Mouse (Mus musculus): ENCODE measurements around the gene Gm3095. TPM values are rescaled to one million over a fixed set of nuclear protein-coding genes. Genes with fewer than 3 reads are reported as not detected.
"Not testable (repeated sequence)": the region's sequence is repeated elsewhere in the genome, so short reads cannot be mapped to it uniquely, and the experiment has no call there.

Gene Gm3095
- 0.10 TPM in 2 replicates for polyA plus RNA-seq (2016; fragmentation: Nextera tagmentation; extraction: Ambion mirVana)

DNA sequence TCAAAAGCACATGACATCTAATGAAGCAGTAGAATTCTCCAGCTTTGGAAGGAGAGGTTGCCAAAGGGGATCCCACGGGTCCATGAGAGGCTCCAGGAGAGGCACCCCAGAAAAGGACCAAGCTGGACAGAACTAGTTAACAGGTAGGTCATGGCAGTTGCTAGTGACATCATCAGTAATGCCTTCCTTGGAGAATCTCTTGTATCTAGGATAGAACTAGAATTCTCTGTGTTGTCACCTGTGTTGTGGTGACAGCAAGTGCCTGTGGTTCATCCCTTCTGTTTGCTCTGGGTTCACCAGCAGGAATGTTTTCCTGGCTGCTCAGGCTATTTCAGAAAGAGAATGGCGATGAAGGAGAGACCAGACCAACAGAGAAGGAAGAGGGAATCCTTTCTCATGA lies at the start of gene Gm3095:
Gene Gm3095 (plus strand): TSS at position 301 of the 400 bp plus-strand sequence.
- DNase-seq (ENCODE audit: extremely low spot score, low spot score); H3K36me3 ChIP-seq (replicated peaks); H3K9me3 ChIP-seq; H3K4me3 ChIP-seq; H3K27me3 ChIP-seq (ENCODE audit: poor library complexity, severe bottlenecking); H3K27ac ChIP-seq; H3K4me1 ChIP-seq: not testable (repeated sequence)
- no CpG with 5 or more reads among the region's 2 CpGs for WGBS

GRCm38 (mm10) chr14:3931456-3931855 lies 31.9 kb upstream of the Gm3095 start, which contains the start of gene Gm3029:
TSS of gene Gm3029 (plus strand) at chr14:3931756.
- not testable (repeated sequence) for H3K36me3 ChIP-seq (replicated peaks); H3K4me1 ChIP-seq; H3K27ac ChIP-seq; H3K9me3 ChIP-seq; H3K4me3 ChIP-seq; H3K27me3 ChIP-seq (ENCODE audit: poor library complexity, severe bottlenecking); DNase-seq (ENCODE audit: extremely low spot score, low spot score)
- WGBS, result 100% methylated on average over 1 of the region's 2 CpGs

DNA sequence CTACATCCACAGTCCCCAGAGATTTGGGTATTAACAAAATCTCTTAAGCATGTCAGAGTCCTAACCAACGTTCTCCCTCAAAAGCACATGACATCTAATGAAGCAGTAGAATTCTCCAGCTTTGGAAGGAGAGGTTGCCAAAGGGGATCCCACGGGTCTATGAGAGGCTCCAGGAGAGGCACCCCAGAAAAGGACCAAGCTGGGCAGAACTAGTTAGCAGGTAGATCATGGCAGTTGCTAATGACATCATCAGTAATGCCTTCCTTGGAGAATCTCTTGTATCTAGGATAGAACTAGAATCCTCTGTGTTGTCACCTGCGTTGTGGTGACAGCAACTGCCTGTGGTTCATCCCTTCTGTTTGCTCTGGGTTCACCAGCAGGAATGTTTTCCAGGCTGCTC lies 34.7 kb downstream of the Gm3095 start, which contains the start of gene Gm3099:
Gene Gm3099 (plus strand): TSS at position 301 of the 400 bp plus-strand sequence.
- not testable (repeated sequence) for H3K27me3 ChIP-seq (ENCODE audit: poor library complexity, severe bottlenecking); H3K36me3 ChIP-seq (replicated peaks); H3K27ac ChIP-seq; H3K9me3 ChIP-seq; H3K4me1 ChIP-seq; DNase-seq (ENCODE audit: extremely low spot score, low spot score); H3K4me3 ChIP-seq
- WGBS, result 82% methylated on average over 1 of the region's 3 CpGs

Other genes with a start within 250 kb of the Gm3095 start
- gene Gm3002, start 153.5 kb upstream of the Gm3095 start, polyA plus RNA-seq (2016; fragmentation: Nextera tagmentation; extraction: Ambion mirVana), result 0.32 and 0.52 TPM in 2 replicates
- gene Gm3033, start 117.3 kb upstream of the Gm3095 start, polyA plus RNA-seq (2016; fragmentation: Nextera tagmentation; extraction: Ambion mirVana), result not detected in 2 replicates
- 0.14 and 0.49 TPM in 2 replicates for gene Gm2916, start 79.4 kb upstream of the Gm3095 start, polyA plus RNA-seq (2016; fragmentation: Nextera tagmentation; extraction: Ambion mirVana)
- not detected in 2 replicates for gene Gm3029, start 31.8 kb upstream of the Gm3095 start, polyA plus RNA-seq (2016; fragmentation: Nextera tagmentation; extraction: Ambion mirVana)
- not detected in 2 replicates for gene Gm3099, start 34.8 kb downstream of the Gm3095 start, polyA plus RNA-seq (2016; fragmentation: Nextera tagmentation; extraction: Ambion mirVana)
- 0.54 and 0.89 TPM in 2 replicates for gene Gm5796, start 60.4 kb downstream of the Gm3095 start, polyA plus RNA-seq (2016; fragmentation: Nextera tagmentation; extraction: Ambion mirVana)
- gene Gm3115, start 120.6 kb downstream of the Gm3095 start, polyA plus RNA-seq (2016; fragmentation: Nextera tagmentation; extraction: Ambion mirVana), result not detected in 2 replicates
- 0.24 and 1.2 TPM in 2 replicates for gene Gm8108, start 147.0 kb downstream of the Gm3095 start, polyA plus RNA-seq (2016; fragmentation: Nextera tagmentation; extraction: Ambion mirVana)
- gene Gm3127, start 201.5 kb downstream of the Gm3095 start, polyA plus RNA-seq (2016; fragmentation: Nextera tagmentation; extraction: Ambion mirVana), result not detected in 2 replicates
- 0.95 and 1.2 TPM in 2 replicates for gene Gm2974, start 219.0 kb downstream of the Gm3095 start, polyA plus RNA-seq (2016; fragmentation: Nextera tagmentation; extraction: Ambion mirVana)

Data from forebrain, embryonic 10.5 days (tissue).